Mouse (Mus musculus): Measurements from ENCODE around the gene Crybg2.
A peak's percentile ranks its signal among the peaks of the same experiment; 100 is the strongest.

DNA sequence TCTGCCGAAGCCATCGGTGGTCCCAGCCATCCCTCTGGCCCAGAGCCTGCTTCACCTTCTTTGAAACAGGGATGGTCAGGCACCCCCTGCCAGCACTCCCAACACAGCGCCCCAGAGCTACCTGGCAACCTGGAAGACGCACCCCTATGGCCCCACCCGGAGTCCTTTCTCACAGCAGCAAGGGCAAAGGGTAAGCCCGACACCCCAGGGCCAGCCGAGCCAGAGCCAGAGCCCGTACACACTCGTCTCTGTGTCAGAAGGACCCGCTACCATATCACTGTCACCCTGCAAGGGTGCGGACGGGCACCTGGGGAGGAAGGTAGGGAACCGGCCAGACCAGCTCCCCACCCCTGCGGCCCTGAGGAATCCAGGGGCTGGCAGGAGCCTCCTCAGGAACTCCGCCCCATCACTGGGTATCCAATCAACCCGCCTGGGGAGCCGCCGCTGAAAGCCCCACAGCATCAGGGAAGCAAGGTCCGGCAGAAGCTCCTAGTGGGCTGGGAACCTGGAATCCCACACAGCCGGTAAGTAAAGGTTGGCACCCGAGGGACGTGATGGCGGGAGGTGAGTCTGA lies 4.9 kb downstream of the Crybg2 start:
- TF ChIP-seq CTCF (IDR thresholded peaks at IDR 0.05; ENCODE audit: extremely low read depth, insufficient read length, insufficient replicate concordance, low read depth, low read length) = no peak
- peak; percentile 42; the same call in 1 of the 2 replicates for TF ChIP-seq POLR2A (IDR thresholded peaks at IDR 0.05; ENCODE audit: low read depth, low read length)
